Mouse (Mus musculus) cortical plate, adult 2 months (tissue): ENCODE measurements around the gene Ptgs2. TPM values are rescaled to one million over a fixed set of nuclear protein-coding genes. Genes with fewer than 3 reads are reported as not detected.

Experiments
- H3K27ac ChIP-seq: fragments of 200-500 bp; 2 replicates; pipeline ENCODE4 v1.5.1; 2012; ENCODE audit warnings: low read length, control low read depth, inconsistent platforms; ENCODE audit not compliant: insufficient read depth
- H3K4me1 ChIP-seq: fragments of 200-500 bp; 2 replicates; pipeline ENCODE4 v1.6.1; 2011; ENCODE audit warnings: low read length; ENCODE audit not compliant: control insufficient read depth, insufficient read depth
- H3K4me3 ChIP-seq: fragments of 200-500 bp; 2 replicates; pipeline ENCODE4 v1.5.1; 2011; ENCODE audit warnings: mild to moderate bottlenecking, low read length, control low read depth; ENCODE audit not compliant: insufficient read depth
- CTCF ChIP-seq: fragments of 200-500 bp; IDR thresholded peaks from 2 replicates; pipeline ENCODE4 v1.5.1; 2011; ENCODE audit warnings: mild to moderate bottlenecking, control low read depth, low read length; ENCODE audit not compliant: insufficient read depth; ENCODE audit errors: extremely low read depth
- POLR2A ChIP-seq: fragments of 200-500 bp; IDR thresholded peaks from 2 replicates; pipeline ENCODE4 v1.6.1; 2011; ENCODE audit warnings: mild to moderate bottlenecking, low read length, control low read depth; ENCODE audit not compliant: insufficient read depth; ENCODE audit errors: extremely low read depth
- polyA plus RNA-seq: library from polyadenylated mRNA; depleted of rRNA; stranded (reverse); fragments of >200 nt; gene quantifications from 2 replicates; pipeline ENCODE4 v1.2.3, GENCODE M21; 2012; rRNA removed

Ptgs2 gene
- 5.5 and 5.8 TPM in 2 replicates for polyA plus RNA-seq

GRCm38 (mm10) chr1:150099790-150100333 lies at the start of gene Ptgs2:
Gene Ptgs2, plus strand, starts transcription at chr1:150100031.
- peak within 1 kb of the TSS; percentile 32; the same call in 1 of the 2 replicates for H3K27ac ChIP-seq
- no peaks in the 10 kb centered on the region for H3K4me1 ChIP-seq
- TF ChIP-seq POLR2A (peak; percentile 70), CTCF (no peak)
- peak within 1 kb of the TSS; percentile 72 for H3K4me3 ChIP-seq

- TF ChIP-seq CTCF: no peak
- no peak for TF ChIP-seq POLR2A
- H3K4me1 ChIP-seq: no peaks in the 10 kb centered on the region
- no peak overlapping the region for H3K27ac ChIP-seq
- H3K4me3 ChIP-seq: no peak overlapping the region
Measured at GRCm38 (mm10) chr1:150050256-150050655, 49.6 kb upstream of the Ptgs2 start.

DNA sequence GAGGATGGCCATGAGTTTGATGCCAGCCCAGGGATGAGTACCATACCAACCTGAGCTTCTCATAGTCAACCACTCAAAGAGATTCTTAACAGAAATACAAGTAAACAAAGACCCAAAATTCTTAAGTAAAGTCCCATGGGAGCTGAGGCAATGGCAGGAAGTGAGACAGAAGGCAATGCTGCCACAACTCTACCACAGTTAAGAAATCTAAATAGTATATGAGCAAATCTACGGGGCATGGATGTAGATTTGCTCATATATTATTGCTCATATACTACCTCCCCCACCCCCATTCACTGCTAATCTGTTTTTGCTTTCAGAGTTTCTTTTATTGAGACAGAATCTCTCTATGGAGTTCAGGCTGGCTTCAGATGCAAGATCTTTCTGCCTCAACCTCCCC lies 34.1 kb upstream of the Ptgs2 start:
- Histone ChIP-seq H3K27ac (no peak overlapping the region), H3K4me1 (no peaks in the 10 kb centered on the region), H3K4me3 (no peak overlapping the region)
- TF ChIP-seq CTCF (no peak), POLR2A (no peak)

- TF ChIP-seq POLR2A (no peak), CTCF (no peak)
- H3K4me3 ChIP-seq: no peak overlapping the region
- no peak overlapping the region for H3K27ac ChIP-seq
- no peaks in the 10 kb centered on the region for H3K4me1 ChIP-seq
Measured at GRCm38 (mm10) chr1:150072880-150073279, 27.0 kb upstream of the Ptgs2 start.

- Histone ChIP-seq H3K4me3 (no peak overlapping the region), H3K27ac (no peak overlapping the region), H3K4me1 (no peaks in the 10 kb centered on the region)
- TF ChIP-seq CTCF (no peak), POLR2A (no peak)
Measured at GRCm38 (mm10) chr1:150074609-150075008, 25.2 kb upstream of the Ptgs2 start.

- TF ChIP-seq CTCF (no peak), POLR2A (no peak)
- no peak overlapping the region for H3K4me3 ChIP-seq
- no peaks in the 10 kb centered on the region; the same call in 1 of the 2 replicates for H3K4me1 ChIP-seq
- H3K27ac ChIP-seq: no peak overlapping the region
Measured at GRCm38 (mm10) chr1:150089040-150089692, 10.7 kb upstream of the Ptgs2 start.

- TF ChIP-seq POLR2A (no peak), CTCF (no peak)
- Histone ChIP-seq H3K4me1 (no peaks in the 10 kb centered on the region; the same call in 1 of the 2 replicates), H3K27ac (no peak overlapping the region), H3K4me3 (no peak overlapping the region)
Measured at GRCm38 (mm10) chr1:150090229-150090628, 9.6 kb upstream of the Ptgs2 start.

- no peak for TF ChIP-seq POLR2A
- no peak for TF ChIP-seq CTCF
- H3K27ac ChIP-seq: no peak overlapping the region
- H3K4me3 ChIP-seq: no peak overlapping the region
Measured at GRCm38 (mm10) chr1:150097036-150097435, 2.8 kb upstream of the Ptgs2 start.

GRCm38 (mm10) chr1:150097721-150098120 lies 2.1 kb upstream of the Ptgs2 start:
- Histone ChIP-seq H3K27ac (no peak overlapping the region), H3K4me3 (no peak overlapping the region), H3K4me1 (no peaks in the 10 kb centered on the region)
- TF ChIP-seq CTCF: no peak
- TF ChIP-seq POLR2A: no peak

More at GRCm38 (mm10) chr1:150097036-150097435, 2.8 kb upstream of the Ptgs2 start:
- no peaks in the 10 kb centered on the region for H3K4me1 ChIP-seq

DNA sequence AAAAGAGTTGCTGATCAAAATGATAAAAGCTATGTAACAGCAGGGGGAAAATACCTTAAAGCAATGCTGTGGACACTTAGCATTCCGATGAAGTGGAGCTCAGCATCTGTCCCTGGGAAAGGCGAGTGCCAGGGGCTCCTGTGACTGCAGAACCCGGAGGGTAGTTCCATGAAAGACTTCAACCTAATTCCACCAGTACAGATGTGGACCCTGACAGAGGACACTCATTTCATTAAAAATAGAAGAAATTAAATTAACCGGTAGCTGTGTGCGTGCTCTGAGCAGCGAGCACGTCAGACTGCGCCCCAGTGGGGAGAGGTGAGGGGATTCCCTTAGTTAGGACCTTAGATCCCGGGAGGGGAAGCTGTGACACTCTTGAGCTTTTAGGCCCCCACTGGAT lies 457 bp upstream of the Ptgs2 start:
- peak overlapping the region; percentile 72 for H3K4me3 ChIP-seq
- 0 out of 2 replicates have a peak overlapping the region, but pooled peaks have one; percentile 32 for H3K27ac ChIP-seq
- TF ChIP-seq POLR2A (no peak), CTCF (no peak)

More for the DNA sequence above, 457 bp upstream of the Ptgs2 start:
- H3K4me1 ChIP-seq: no peaks in the 10 kb centered on the region
